Mouse (Mus musculus): ENCODE measurements around the gene Vpreb2.

- TF ChIP-seq EP300 (IDR thresholded peaks at IDR 0.05) (no peak), CTCF (IDR thresholded peaks at IDR 0.05) (no peak)
Measured at GRCm38 (mm10) chr16:17971853-17972252, 8.4 kb upstream of the Vpreb2 start.

Measured in lung, postnatal 0 days (tissue).